Mouse (Mus musculus) naive thymus-derived CD4-positive, alpha-beta T cell, adult 2 months (primary cell): ENCODE results near the gene Tph1.

Experiments
- DNase-seq: peaks from one replicate; pipeline ENCODE4 v3.0.0-alpha.2; 2011; ENCODE audit warnings: low read depth

Gene Tph1

DNA sequence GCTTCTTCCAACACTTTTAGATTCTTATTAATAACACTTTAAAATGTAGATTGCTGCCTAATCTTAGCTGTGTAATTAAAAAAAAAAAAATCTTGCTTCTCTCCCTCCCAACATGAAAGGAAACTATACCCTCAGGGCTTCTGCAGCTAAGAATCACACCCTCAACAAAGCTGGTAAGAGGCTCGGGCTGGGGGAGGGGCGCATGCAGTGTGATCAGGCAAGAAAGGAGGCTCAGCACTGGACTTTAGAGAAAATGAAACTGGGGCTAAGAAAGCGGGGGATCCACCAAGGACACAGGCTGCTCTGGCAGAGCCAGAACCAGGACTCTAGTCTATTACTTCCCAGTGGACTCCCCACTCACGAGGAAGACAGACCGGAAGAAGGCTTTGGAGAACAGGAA is 71.2 kb downstream of the Tph1 start:
- no peak for DNase-seq

DNA sequence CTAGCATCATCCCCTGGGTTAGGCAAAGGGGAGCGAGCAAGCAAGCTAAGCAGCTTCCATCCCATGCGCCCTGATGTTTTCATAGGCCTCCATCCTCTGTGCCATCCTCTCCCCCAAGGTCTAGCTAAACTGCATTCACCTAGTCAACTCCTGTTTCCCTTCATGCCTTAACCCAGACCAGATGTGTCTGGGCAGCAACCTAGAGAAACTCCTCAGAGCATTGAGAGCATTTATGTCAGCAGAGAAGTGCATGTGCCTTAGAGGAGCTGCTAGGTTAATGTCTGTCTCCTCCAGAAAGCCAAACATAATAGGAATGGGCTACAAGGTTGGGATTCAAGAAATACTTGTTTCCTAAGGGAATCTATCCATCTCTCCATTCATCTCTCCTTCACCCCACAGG is 75.3 kb downstream of the Tph1 start:
- DNase-seq, result no peak
